Mouse (Mus musculus) forebrain, embryonic 10.5 days (tissue): ENCODE data around the gene Olfr610. TPM values are rescaled to one million over a fixed set of nuclear protein-coding genes. Genes with fewer than 3 reads are reported as not detected.
"Not testable (repeated sequence)": the region's sequence is repeated elsewhere in the genome, so short reads cannot be mapped to it uniquely, and the experiment has no call there.

Experiments used
- DNase-seq: peaks from one replicate; pipeline ENCODE4 v3.0.0-alpha.2; 2017; ENCODE audit warnings: low spot score; ENCODE audit errors: extremely low spot score
- H3K27ac ChIP-seq: fragments of 300-500 bp; sonication (generic); 2 replicates; pipeline ENCODE4 v1.5.1; 2016; ENCODE audit warnings: mild to moderate bottlenecking
- H3K27me3 ChIP-seq: fragments of 300-500 bp; sonication (generic); 2 replicates; pipeline ENCODE4 v1.6.1; 2016; ENCODE audit warnings: mild to moderate bottlenecking; ENCODE audit not compliant: poor library complexity, severe bottlenecking
- H3K36me3 ChIP-seq: fragments of 300-500 bp; sonication (generic); replicated peaks from 2 replicates; pipeline ENCODE4 v1.6.1; 2016; ENCODE audit warnings: mild to moderate bottlenecking, moderate library complexity
- H3K4me1 ChIP-seq: fragments of 300-500 bp; sonication (generic); 2 replicates; pipeline ENCODE4 v1.6.1; 2016
- H3K4me3 ChIP-seq: fragments of 300-500 bp; sonication (generic); 2 replicates; pipeline ENCODE4 v1.5.1; 2016; ENCODE audit warnings: mild to moderate bottlenecking, moderate library complexity
- H3K9me3 ChIP-seq: fragments of 300-500 bp; sonication (generic); 2 replicates; pipeline ENCODE4 v1.6.1; 2016; ENCODE audit warnings: mild to moderate bottlenecking, moderate library complexity
- WGBS: fragments of 180-500 bp; shearing (Covaris S2); methylation state at CpG from one replicate; pipeline ENCODE4 v1.1.7; 2016; 5-methylcytosine and 5-hydroxymethylcytosine counted together
- polyA plus RNA-seq: library from polyadenylated mRNA; unstranded; fragments of >200 nt; fragmentation: Nextera tagmentation; extraction: Ambion mirVana; gene quantifications from 2 replicates; pipeline ENCODE4 v1.2.1, GENCODE M21; 2016

Olfr610 gene
- not detected in 2 replicates for polyA plus RNA-seq

GRCm38 (mm10) chr7:103512022-103512421, at the start of gene Olfr610:
TSS of gene Olfr610 (minus strand) at chr7:103512122.
- H3K4me3 ChIP-seq, result no peak within 1 kb of the TSS
- 89% methylated on average over 2 of the region's 2 CpGs for WGBS
- no peaks in the 10 kb centered on the region for H3K36me3 ChIP-seq
- no peak within 1 kb of the TSS for H3K27ac ChIP-seq
- no peaks in the 10 kb centered on the region for H3K27me3 ChIP-seq
- no peaks in the 10 kb centered on the region for H3K4me1 ChIP-seq
- DNase-seq, result no peak
- H3K9me3 ChIP-seq, result no peaks in the 10 kb centered on the region

- Histone ChIP-seq H3K4me1 (no peaks in the 10 kb centered on the region), H3K9me3 (no peaks in the 10 kb centered on the region), H3K27ac (no peak within 1 kb of the TSS), H3K36me3 (no peaks in the 10 kb centered on the region), H3K4me3 (no peak within 1 kb of the TSS), H3K27me3 (no peaks in the 10 kb centered on the region)
- no peak for DNase-seq
- WGBS, result 87% methylated on average over 2 of the region's 2 CpGs
These were observed 43.9 kb upstream of the Olfr610 start, which contains the start of gene Olfr615 for GRCm38 (mm10) chr7:103555779-103556178. TSS of gene Olfr615 (plus strand) at chr7:103556079.

- Histone ChIP-seq H3K4me1 (no peaks in the 10 kb centered on the region), H3K9me3 (no peaks in the 10 kb centered on the region), H3K27me3 (no peaks in the 10 kb centered on the region), H3K4me3 (no peak within 1 kb of the TSS), H3K27ac (no peak within 1 kb of the TSS), H3K36me3 (no peaks in the 10 kb centered on the region)
- WGBS, result 90% methylated on average over 2 of the region's 2 CpGs
- no peak for DNase-seq
These were observed 35.9 kb upstream of the Olfr610 start, which contains the start of gene Olfr613 for GRCm38 (mm10) chr7:103547774-103548173. TSS of gene Olfr613 (plus strand) at chr7:103548074.

- H3K36me3 ChIP-seq, H3K4me3 ChIP-seq, DNase-seq, H3K4me1 ChIP-seq, H3K27ac ChIP-seq, H3K9me3 ChIP-seq, H3K27me3 ChIP-seq: not testable (repeated sequence)
- WGBS, result 88% methylated on average over 2 of the region's 2 CpGs
These were observed 30.7 kb upstream of the Olfr610 start, which contains the start of gene Olfr612 for GRCm38 (mm10) chr7:103542617-103543016. TSS of gene Olfr612 (minus strand) at chr7:103542717.

GRCm38 (mm10) chr7:103520746-103521145, 8.8 kb upstream of the Olfr610 start, which contains the start of gene Olfr611:
TSS of gene Olfr611 (minus strand) at chr7:103520846.
- H3K27me3 ChIP-seq, H3K4me3 ChIP-seq, H3K4me1 ChIP-seq, H3K27ac ChIP-seq, DNase-seq, H3K9me3 ChIP-seq, H3K36me3 ChIP-seq: not testable (repeated sequence)
- 78% methylated on average over 1 of the region's 1 CpGs for WGBS

- H3K27me3 ChIP-seq, result no peaks in the 10 kb centered on the region
- WGBS, result 74% methylated on average over 1 of the region's 1 CpGs
- H3K4me1 ChIP-seq, result no peaks in the 10 kb centered on the region
- no peaks in the 10 kb centered on the region for H3K9me3 ChIP-seq
- H3K27ac ChIP-seq, result no peak within 1 kb of the TSS
- DNase-seq, result no peak
- no peaks in the 10 kb centered on the region for H3K36me3 ChIP-seq
- no peak within 1 kb of the TSS for H3K4me3 ChIP-seq
These were observed 14.0 kb downstream of the Olfr610 start, which contains the start of gene Olfr609 for GRCm38 (mm10) chr7:103497962-103498361. TSS of gene Olfr609 (minus strand) at chr7:103498062.

GRCm38 (mm10) chr7:103477106-103477505, 34.8 kb downstream of the Olfr610 start:
- H3K36me3 ChIP-seq, H3K27me3 ChIP-seq, H3K9me3 ChIP-seq, DNase-seq, H3K27ac ChIP-seq, H3K4me3 ChIP-seq, H3K4me1 ChIP-seq: not testable (repeated sequence)
- 95% methylated on average over 9 of the region's 9 CpGs for WGBS

- Histone ChIP-seq H3K4me1 (no peaks in the 10 kb centered on the region), H3K27me3 (no peaks in the 10 kb centered on the region), H3K4me3 (no peak within 1 kb of the TSS), H3K36me3 (no peaks in the 10 kb centered on the region), H3K9me3 (no peaks in the 10 kb centered on the region; the same call in 1 of the 2 replicates), H3K27ac (no peak within 1 kb of the TSS)
- no peak for DNase-seq
These were observed 42.3 kb downstream of the Olfr610 start, which contains the start of gene Olfr608 for GRCm38 (mm10) chr7:103469577-103469976. TSS of gene Olfr608 (plus strand) at chr7:103469877.

GRCm38 (mm10) chr7:103460590-103460989, 51.3 kb downstream of the Olfr610 start:
- Histone ChIP-seq H3K4me3 (no peak overlapping the region), H3K27me3 (no peaks in the 10 kb centered on the region), H3K4me1 (no peaks in the 10 kb centered on the region), H3K36me3 (no peaks in the 10 kb centered on the region), H3K27ac (no peak overlapping the region), H3K9me3 (no peaks in the 10 kb centered on the region)
- no peak for DNase-seq
- 91% methylated on average over 5 of the region's 5 CpGs for WGBS

Other genes with a start within 250 kb of the Olfr610 start
- not detected in 2 replicates for gene Olfr596, start 206.5 kb downstream of the Olfr610 start, polyA plus RNA-seq
- gene Olfr597, start 195.8 kb downstream of the Olfr610 start, polyA plus RNA-seq, result not detected in 2 replicates
- not detected in 2 replicates for gene Olfr598, start 188.6 kb downstream of the Olfr610 start, polyA plus RNA-seq
- gene Olfr599, start 176.2 kb downstream of the Olfr610 start, polyA plus RNA-seq, result not detected in 2 replicates
- not detected in 2 replicates for gene Olfr600, start 162.5 kb downstream of the Olfr610 start, polyA plus RNA-seq
- not detected in 2 replicates for gene Olfr601, start 149.5 kb downstream of the Olfr610 start, polyA plus RNA-seq
- gene Olfr603, start 125.9 kb downstream of the Olfr610 start, polyA plus RNA-seq, result not detected in 2 replicates
- gene Usp17lc, start 97.0 kb downstream of the Olfr610 start, polyA plus RNA-seq, result not detected in 2 replicates
- gene Olfr605, start 66.7 kb downstream of the Olfr610 start, polyA plus RNA-seq, result not detected in 2 replicates
- gene Olfr606, start 63.1 kb downstream of the Olfr610 start, polyA plus RNA-seq, result not detected in 2 replicates
- not detected in 2 replicates for gene Olfr607, start 48.0 kb downstream of the Olfr610 start, polyA plus RNA-seq
- gene Olfr608, start 42.2 kb downstream of the Olfr610 start, polyA plus RNA-seq, result not detected in 2 replicates
- not detected in 2 replicates for gene Olfr609, start 14.1 kb downstream of the Olfr610 start, polyA plus RNA-seq
- not detected in 2 replicates for gene Olfr611, start 8.7 kb upstream of the Olfr610 start, polyA plus RNA-seq
- not detected in 2 replicates for gene Olfr612, start 30.6 kb upstream of the Olfr610 start, polyA plus RNA-seq
- gene Olfr613, start 36.0 kb upstream of the Olfr610 start, polyA plus RNA-seq, result not detected in 2 replicates
- not detected in 2 replicates for gene Olfr615, start 44.0 kb upstream of the Olfr610 start, polyA plus RNA-seq
- gene Olfr616, start 57.0 kb upstream of the Olfr610 start, polyA plus RNA-seq, result not detected in 2 replicates
- gene Olfr617, start 60.9 kb upstream of the Olfr610 start, polyA plus RNA-seq, result not detected in 2 replicates
- not detected in 2 replicates for gene Olfr618, start 78.0 kb upstream of the Olfr610 start, polyA plus RNA-seq
- gene Olfr619, start 88.5 kb upstream of the Olfr610 start, polyA plus RNA-seq, result not detected in 2 replicates
- not detected in 2 replicates for gene Olfr620, start 100.4 kb upstream of the Olfr610 start, polyA plus RNA-seq
- gene Olfr622, start 130.6 kb upstream of the Olfr610 start, polyA plus RNA-seq, result not detected in 2 replicates
- not detected in 2 replicates for gene Olfr623, start 151.6 kb upstream of the Olfr610 start, polyA plus RNA-seq
- 0.04 TPM in 2 replicates for gene Olfr624, start 159.1 kb upstream of the Olfr610 start, polyA plus RNA-seq
- gene Olfr625-ps1, start 170.6 kb upstream of the Olfr610 start, polyA plus RNA-seq, result not detected in 2 replicates
- not detected in 2 replicates for gene Olfr243, start 202.5 kb upstream of the Olfr610 start, polyA plus RNA-seq
- gene Olfr628, start 218.3 kb upstream of the Olfr610 start, polyA plus RNA-seq, result not detected in 2 replicates
- not detected in 2 replicates for gene Olfr629, start 232.8 kb upstream of the Olfr610 start, polyA plus RNA-seq
- gene Olfr630, start 245.2 kb upstream of the Olfr610 start, polyA plus RNA-seq, result not detected in 2 replicates